ENCODE assay signal across 10 mouse cellular contexts in genomic region chr9:66206825-66207224, GRCm38 (mm10). TPM values are rescaled to one million over a fixed set of nuclear protein-coding genes. Genes with fewer than 3 reads are reported as not detected.
A peak's percentile ranks its signal among the peaks of the same experiment; 100 is the strongest.
DNase-seq lines count a peak whose midpoint lies in the region; ATAC-seq lines count a peak whose summit lies in the region.
"Had no signal": no experiment of that assay in that cellular context is flagged by ENCODE, and none has a peak within 500 bp of the region (broad histone marks: within the 10 kb centered on the region; RNA-seq: fewer than 3 reads in every experiment).

No protein-coding gene starts in this region.

- no peaks in the 10 kb centered on the region for H3K27me3 ChIP-seq in forebrain, embryonic 15.5 days
- no peaks in the 10 kb centered on the region for H3K27me3 ChIP-seq in midbrain, embryonic 16.5 days (ENCODE audit: control insufficient read depth, insufficient read depth, low read depth, low read length)
- H3K27me3 ChIP-seq: neural tube, embryonic 13.5 days had no signal

- no peak for ATAC-seq in forebrain, embryonic 15.5 days (replicated peaks)
- no peak for ATAC-seq in erythroblast, adult 5-6 weeks (replicated peaks; ENCODE audit: low FRiP score, poor library complexity, severe bottlenecking)
- ATAC-seq in midbrain, embryonic 16.5 days = no peak

- H3K9me3 ChIP-seq in forebrain, embryonic 15.5 days = no peaks in the 10 kb centered on the region
- H3K9me3 ChIP-seq in midbrain, embryonic 16.5 days (replicated peaks; ENCODE audit: control insufficient read depth, low read length, poor library complexity, severe bottlenecking) = no peaks in the 10 kb centered on the region
- H3K9me3 ChIP-seq: neural tube, embryonic 13.5 days had no signal

- no peak overlapping the region for H3K27ac ChIP-seq in forebrain, embryonic 15.5 days (replicated peaks)
- H3K27ac ChIP-seq in midbrain, embryonic 16.5 days (ENCODE audit: low read length) = no peak overlapping the region
- H3K27ac ChIP-seq: neural tube, embryonic 13.5 days had no signal

- H3K4me2 ChIP-seq in forebrain, embryonic 15.5 days (replicated peaks) = no peak overlapping the region
- H3K4me2 ChIP-seq in midbrain, embryonic 16.5 days (ENCODE audit: low read length) = no peak overlapping the region
- H3K4me2 ChIP-seq: neural tube, embryonic 13.5 days had no signal

- H3K36me3 ChIP-seq in forebrain, embryonic 15.5 days = no peaks in the 10 kb centered on the region
- no peaks in the 10 kb centered on the region for H3K36me3 ChIP-seq in midbrain, embryonic 16.5 days (ENCODE audit: control insufficient read depth, insufficient read depth, low read length)
- H3K36me3 ChIP-seq: neural tube, embryonic 13.5 days had no signal

- no peaks in the 10 kb centered on the region for H3K4me1 ChIP-seq in forebrain, embryonic 15.5 days
- no peaks in the 10 kb centered on the region for H3K4me1 ChIP-seq in midbrain, embryonic 16.5 days (ENCODE audit: control insufficient read depth, insufficient read depth, low read length)
- H3K4me1 ChIP-seq: neural tube, embryonic 13.5 days had no signal

- WGBS in forebrain, embryonic 15.5 days = 78% methylated on average over 5 of the region's 5 CpGs
- WGBS in midbrain, embryonic 16.5 days = 80% methylated on average over 5 of the region's 5 CpGs

- no peak overlapping the region for H3K9ac ChIP-seq in forebrain, embryonic 15.5 days (replicated peaks)
- no peak overlapping the region for H3K9ac ChIP-seq in midbrain, embryonic 16.5 days (ENCODE audit: low read depth, low read length)
- H3K9ac ChIP-seq: neural tube, embryonic 13.5 days had no signal

- peak; percentile 20 for DNase-seq in 3T3-L1 (ENCODE audit: low read depth, low spot score)
- DNase-seq in cerebellum, adult 11-12 months = peak; percentile 85
- peak; percentile 59 to 79 for DNase-seq in heart, adult 18-20 months
- DNase-seq in heart, postnatal 4 days = peak; percentile 32
- no peak for DNase-seq in left cerebral cortex, adult 18-20 months (ENCODE audit: low spot score in 2 of 2)
- DNase-seq: thymus, postnatal 36 days had no signal

- H3K4me3 ChIP-seq in forebrain, embryonic 15.5 days = no peak overlapping the region
- H3K4me3 ChIP-seq in midbrain, embryonic 16.5 days (ENCODE audit: low read depth, low read length) = no peak overlapping the region
- H3K4me3 ChIP-seq: neural tube, embryonic 13.5 days had no signal

RNA-seq across cellular contexts. Expression of gene Dapk2, which starts 48.8 kb away (rescaled TPM):
- 1 to 10 TPM; 4.0 to 4.9 TPM for total RNA-seq in heart, adult 18-20 months (2021)
- 1 to 10 TPM; 3.1 to 3.8 TPM for total RNA-seq in heart, postnatal 4 days (2021)
- 1.4 and 1.8 TPM in 2 replicates for polyA plus RNA-seq in forebrain, embryonic 15.5 days (2015; fragmentation: Nextera tagmentation; extraction: Ambion mirVana)
- 157 and 171 TPM in 2 replicates for total RNA-seq in erythroblast, adult 5-6 weeks (2015; ENCODE audit: low replicate concordance)
- 252 and 316 TPM in 2 replicates for total RNA-seq in erythroblast, adult 5-6 weeks (2017; ENCODE audit: low replicate concordance)
- 0.90 and 1.0 TPM in 2 replicates for polyA plus RNA-seq in midbrain, embryonic 16.5 days (2015; fragmentation: Nextera tagmentation; extraction: Ambion mirVana)
- 1 to 10 TPM; 2.5 to 2.7 TPM for total RNA-seq in left cerebral cortex, adult 18-20 months (2021)

Comparison
In these comparisons a context has a peak if more than half of its experiments do, and no peak if none do; other contexts are left out.
1. DNase-seq: peak in 3T3-L1 (single experiment), cerebellum, adult 11-12 months (single experiment), heart, adult 18-20 months (2 of 2) and heart, postnatal 4 days (single experiment); none in left cerebral cortex, adult 18-20 months (0 of 2).
2. RNA of gene Dapk2, which starts 48.8 kb away (total RNA-seq): 157 to 316 TPM in erythroblast, adult 5-6 weeks; 4.0 to 4.9 TPM in heart, adult 18-20 months, 3.1 to 3.8 TPM in heart, postnatal 4 days and 2.5 to 2.7 TPM in left cerebral cortex, adult 18-20 months; every median in the first group is over 10 times any median in the second.